Mouse (Mus musculus): Measurements from ENCODE around the gene Gmeb1.
"Not testable (repeated sequence)": the region's sequence is repeated elsewhere in the genome, so short reads cannot be mapped to it uniquely, and the experiment has no call there.

Gene Gmeb1

DNA sequence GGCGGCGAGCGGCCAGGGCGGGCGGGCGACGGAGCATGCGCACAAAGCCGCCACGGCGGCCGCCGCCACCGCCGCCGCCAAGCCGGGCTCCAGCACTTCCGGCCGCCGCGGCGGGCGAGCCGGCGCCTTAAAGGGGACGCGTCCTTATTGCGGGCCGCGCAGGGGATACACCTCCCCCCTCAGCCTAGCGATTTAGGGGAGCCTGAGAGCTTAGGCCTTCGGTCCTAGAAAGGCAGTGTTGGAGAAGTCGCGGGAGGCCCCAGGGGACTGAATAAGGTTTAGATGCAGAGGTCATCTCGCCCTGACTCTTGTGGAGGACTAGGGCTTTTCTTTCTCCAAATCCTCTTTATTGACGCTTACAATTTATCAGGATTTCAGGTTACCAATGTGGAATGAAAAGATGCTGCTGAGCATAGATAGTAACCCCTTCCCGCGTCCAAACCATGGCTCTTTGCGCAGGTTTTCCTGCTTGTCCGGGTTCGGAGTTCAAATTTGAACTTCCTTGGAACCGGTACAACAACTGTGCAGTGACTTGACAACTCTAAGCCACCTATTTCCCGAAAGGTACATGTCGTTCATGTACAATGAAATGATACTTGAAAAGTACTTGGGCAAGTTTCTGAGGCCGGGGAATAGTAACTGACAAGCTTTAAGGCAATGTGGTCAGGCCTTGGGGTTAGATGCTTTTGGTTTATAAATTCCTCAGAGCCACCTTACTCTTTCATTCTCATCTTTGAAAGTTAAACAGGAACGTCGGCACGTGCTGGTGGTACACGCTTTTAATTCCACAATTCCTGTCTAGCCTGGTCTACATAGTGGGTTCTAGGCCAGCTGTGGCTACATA, at the start of gene Gmeb1:
Gene Gmeb1 (minus strand): TSS at position 89 of the 844 bp plus-strand sequence.
- peak; percentile 74 for DNase-seq (ENCODE audit: low read depth, low spot score)

DNA sequence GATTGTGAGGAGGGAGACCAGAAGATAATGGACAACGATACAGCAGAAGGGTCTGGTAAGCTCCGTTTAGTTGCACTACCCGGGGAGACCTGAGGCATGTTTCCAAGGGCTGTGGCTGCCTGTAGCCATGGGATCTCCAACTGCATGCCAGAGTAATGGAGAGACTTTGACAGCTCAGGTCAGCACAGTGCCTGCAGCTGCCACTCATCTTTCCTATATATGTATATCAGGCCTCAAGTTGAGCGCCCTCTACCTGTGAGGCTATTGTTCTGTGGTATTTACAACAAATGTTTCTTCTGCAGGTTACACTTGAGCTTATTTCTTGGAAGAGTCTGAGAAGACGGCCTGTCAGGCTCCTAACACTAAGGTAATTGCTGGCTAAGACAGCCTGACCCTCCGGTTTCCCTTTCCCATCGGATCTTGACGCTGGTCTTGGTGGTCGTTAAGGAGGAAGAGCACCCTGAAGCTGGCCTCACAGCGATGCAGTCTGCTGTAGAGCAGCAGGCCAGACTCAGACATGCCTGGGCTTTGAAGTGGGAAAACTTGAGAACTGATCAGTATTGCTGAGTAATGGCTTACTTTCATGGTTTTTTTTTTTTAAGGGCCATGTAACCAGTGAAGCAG, 48.6 kb upstream of the Gmeb1 start:
- DNase-seq (ENCODE audit: low read depth, low spot score), result peak; percentile 58

DNA sequence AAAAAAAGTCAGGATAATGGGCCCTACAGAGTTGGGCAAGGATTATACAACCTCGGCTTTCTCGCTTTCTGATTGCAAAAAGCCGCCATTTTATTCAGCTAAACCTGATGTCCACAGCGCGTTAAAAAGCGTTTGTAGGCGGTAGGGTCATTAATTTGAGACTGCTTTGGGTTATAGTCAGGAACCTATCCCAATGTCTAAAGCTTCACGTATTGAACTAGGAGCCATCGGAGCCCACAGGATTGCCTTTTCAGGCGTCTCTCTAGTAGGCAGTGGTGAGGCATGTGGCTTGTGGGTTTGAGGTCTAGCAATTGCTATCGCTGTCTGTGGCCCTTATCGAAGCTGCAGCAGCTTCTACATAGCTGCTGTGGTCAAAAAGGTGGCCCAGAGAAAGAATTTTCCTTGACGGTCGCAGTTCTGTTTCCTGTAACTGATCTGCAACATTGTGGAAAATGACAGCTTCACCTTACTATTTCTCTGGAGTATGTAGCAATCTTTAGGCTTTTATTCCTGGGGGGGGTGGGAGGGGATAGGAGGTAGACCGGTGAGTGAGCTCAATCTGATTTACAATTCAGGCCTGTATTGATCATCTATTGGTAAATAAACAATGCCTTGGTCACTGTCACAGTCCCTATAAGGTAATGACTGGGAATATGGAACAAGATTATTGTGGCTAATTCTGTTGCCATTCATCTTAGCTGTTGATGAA, 47.9 kb upstream of the Gmeb1 start:
- DNase-seq (ENCODE audit: low read depth, low spot score), result no peak

DNA sequence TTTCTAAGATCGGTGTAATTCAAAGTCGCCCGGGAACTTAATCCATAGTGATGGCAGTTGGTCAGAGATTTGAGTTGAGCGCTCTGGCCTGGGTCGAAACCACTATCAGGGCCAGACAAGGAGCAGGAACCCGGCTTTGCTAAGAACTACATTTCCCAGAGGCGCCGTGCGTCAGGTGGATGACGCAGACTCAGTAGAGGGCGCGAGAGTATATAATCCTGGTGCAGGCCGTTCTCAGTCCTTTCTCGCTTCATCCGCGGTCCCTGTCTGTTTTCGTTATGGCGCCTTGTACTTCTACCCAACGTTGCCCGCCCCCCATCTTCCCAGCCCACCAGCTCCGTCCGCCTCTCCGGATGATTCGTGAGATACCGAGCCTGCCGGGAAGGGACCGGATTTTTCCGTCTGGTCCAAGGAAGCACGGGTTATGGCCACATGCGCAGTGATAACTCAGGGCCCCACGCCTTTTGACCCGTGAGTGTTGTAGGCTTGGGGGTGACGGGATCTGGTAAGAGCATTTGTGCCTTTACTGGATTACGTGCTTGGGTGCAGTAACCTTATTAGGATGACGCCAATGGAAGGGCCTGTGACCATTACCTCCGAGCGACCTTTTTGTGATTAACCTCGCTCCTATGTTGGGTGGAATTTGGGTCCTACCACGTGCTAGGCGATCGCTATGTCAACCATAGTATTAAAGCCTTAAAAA, 47.2 kb upstream of the Gmeb1 start:
- DNase-seq (ENCODE audit: low read depth, low spot score), result peak; percentile 96

DNA sequence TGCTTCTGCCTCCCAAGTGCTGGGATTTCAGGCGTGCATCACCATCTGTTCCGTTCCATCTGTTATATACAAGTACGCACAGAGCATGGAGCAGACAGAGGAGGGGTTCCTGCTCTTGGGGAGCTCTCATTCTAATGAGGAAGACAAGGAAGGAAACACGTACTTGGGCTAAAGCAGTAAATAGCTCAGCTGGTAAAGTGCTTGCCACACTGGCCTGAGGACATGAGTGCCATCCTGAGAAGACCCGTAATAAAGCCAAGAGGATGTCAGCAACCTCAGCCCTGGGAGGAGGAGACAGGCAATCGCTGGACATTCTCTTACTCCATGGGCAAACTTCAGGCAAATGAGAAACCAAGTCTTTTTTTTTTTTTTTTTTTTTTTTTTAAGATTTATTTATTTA, 44.6 kb upstream of the Gmeb1 start:
- DNase-seq (ENCODE audit: low read depth, low spot score), result no peak

DNA sequence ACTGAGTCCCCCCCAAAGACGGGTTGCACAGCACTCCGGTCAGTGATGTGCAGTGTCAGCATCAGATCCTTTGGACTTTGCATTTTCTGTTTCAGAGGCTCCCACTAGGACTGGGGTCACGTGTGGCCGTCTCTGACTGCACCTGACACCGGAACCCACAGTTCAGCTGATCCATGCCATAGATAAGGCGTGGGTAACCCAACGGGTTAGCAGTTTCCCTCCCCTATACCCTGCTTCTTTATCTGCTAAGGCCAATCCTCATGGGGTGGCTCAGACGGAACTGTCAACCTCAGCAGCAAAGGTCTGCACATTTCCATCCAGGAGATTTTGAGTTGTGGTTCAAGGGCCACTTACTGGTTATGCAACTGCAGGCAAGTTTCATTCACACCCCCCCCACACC, 43.9 kb upstream of the Gmeb1 start:
- DNase-seq (ENCODE audit: low read depth, low spot score), result no peak

DNA sequence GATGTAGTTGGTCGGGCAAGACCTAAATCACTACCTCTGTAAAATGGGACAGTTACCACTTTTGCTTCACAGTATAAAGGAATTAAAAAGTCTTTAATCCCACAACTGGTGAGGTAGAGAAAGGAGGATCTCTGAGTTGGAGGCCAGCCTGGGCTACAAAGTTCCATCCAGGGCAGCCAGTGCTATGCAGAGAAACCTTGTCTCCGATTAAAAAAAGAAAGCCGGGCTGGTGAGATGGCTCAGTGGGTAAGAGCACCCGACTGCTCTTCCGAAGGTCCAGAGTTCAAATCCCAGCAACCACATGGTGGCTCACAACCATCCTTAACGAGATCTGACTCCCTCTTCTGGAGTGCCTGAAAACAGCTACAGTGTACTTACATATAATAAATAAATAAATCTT, 42.1 kb upstream of the Gmeb1 start:
- not testable (repeated sequence) for DNase-seq (ENCODE audit: low read depth, low spot score)

DNA sequence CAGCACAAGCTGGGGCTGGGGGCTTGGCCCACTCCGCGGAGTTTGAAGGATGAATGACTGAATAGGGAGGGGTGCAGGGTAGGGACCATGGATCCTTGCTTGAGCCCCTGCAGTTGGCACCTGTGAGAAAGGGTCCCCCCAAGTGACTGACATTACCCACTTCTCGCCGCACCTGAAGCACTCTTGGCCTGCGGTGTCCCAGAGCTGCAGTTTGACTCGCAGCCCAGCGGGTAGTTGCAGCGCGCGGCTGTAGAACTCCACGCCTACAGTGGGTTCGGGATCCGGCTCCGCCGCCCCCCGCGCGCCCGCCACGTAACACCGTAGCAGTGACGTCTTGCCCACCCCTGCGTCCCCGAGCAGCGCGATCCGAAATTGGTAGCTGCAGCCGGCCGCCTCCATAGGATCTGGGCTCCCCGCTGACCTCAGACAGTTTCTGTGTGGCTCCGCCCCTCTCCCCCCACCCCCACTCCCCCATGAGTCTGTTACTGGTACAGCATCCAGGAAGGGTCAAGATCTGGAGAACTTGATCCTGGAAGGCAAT, 41.6 kb upstream of the Gmeb1 start, which contains the start of gene Rab42:
Gene Rab42 (minus strand): TSS at position 447 of the 541 bp plus-strand sequence.
- peak; percentile 28 for DNase-seq (ENCODE audit: low read depth, low spot score)

DNA sequence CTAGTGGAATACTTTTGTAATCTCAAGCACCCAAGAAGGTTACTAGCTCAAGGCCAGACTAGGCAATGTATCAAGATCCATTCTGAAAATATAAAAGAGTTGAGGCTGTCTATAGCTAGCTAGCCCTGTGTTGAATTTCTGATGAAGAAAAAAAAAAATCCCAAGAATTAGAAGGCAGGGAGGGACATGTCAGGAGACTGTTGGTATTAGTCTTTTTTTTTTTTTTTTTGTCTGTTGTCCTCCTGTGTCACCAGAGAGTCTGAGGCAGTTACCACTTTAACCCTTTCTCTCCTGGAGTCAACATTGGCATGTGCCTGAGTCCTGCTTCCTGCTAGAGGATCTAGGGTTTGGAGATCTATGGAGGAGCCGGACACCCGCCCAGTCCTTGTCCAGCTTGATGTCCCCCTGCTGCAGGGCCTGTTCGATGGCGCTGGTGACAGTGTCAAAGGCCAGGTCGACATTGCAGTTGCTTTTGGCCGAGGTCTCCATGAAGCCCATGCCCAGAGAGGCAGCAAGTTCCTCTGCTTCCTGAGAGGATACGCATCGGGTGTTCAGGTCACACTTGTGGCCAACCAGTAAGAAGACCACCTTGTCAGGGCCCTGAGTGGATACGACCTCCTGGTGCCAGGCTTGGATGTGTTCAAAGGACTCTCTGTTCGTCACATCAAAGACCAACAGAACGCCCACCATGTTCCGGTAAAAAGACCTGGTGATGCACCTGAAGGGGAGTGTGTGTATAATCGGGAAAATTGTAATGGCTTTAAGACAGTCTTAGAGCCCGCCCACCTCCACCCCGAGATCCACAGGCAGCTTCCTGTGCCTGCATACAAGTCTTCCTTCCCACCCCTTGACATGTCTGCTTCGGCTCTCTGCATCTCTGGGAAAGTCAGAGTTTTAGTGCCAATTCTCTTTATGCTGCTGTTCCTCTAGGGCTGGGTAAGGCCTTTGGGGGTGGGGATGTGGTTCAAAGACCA, 40.9 kb upstream of the Gmeb1 start:
- no peak for DNase-seq (ENCODE audit: low read depth, low spot score)

DNA sequence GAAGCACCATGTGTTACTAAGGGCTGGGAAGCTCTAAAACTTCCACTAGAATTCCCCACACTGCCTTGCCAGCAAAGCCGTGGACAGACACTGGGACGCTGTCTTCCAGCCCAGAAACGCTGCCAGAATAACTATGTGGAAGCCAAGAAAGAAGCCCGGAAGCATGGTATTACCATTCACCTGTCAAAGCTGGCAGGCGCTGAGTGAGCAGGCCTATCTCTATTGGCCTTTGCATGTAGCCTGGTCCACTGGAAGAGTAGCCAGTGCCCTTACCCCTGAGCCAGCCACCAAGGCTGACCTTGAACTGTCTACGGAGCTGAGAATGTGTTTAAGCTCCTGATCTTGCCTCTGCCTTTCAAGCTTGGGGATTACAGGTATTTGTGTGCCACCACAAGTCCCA, 40.1 kb upstream of the Gmeb1 start:
- DNase-seq (ENCODE audit: low read depth, low spot score), result peak; percentile 27

DNA sequence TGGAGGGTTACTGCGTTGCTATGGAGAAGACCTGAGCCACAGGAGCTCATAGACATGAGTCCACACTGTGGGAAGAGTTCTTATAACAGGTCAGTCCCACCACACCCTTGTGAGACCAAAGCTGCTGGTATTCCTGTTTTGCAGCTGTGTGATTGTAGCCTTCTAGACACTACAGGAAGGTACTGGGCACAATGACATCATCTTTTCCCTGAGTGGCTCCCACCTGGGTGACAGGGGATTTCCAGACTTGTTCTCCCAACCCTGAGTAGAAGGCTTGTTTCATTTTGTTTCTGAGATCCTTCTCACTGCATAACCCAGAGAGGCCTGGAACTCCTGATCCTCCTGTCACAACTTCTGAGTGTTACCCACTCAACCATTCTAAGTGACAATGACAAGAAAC, 38.4 kb upstream of the Gmeb1 start:
- DNase-seq (ENCODE audit: low read depth, low spot score), result no peak

DNA sequence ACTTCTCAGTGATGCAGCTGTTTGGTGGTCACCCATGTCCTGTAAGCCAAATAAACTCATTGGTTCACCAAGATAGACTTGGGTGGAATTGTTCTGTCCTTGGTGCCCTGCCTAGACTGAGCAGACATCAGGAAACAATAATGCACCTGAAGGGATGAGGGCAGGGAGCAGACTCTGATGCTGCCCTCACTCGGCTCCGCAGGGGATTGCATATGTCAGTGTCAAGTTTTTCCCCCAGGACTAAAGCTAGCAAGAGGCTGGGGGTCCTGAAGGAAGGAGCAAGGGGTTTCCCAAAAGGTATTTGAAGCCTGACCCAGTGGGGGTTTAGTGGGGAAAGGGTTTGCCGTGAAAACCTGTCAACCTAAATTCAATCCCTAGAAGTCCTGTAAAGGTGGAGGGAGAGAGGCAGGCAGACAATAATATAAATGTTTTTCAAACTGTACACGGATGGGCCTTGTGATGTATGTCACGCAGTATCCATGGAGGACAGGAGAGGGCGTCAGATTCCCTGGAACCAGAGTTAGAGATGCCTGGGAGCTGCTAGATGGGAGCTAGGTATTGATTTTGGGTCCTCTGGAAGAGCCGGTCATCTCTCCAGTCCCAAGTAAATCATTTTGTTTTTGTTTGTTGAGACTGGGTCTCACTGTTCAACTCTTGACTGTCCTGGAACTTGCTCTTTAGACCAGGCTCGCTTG, 34.4 kb upstream of the Gmeb1 start:
- DNase-seq (ENCODE audit: low read depth, low spot score), result no peak

DNA sequence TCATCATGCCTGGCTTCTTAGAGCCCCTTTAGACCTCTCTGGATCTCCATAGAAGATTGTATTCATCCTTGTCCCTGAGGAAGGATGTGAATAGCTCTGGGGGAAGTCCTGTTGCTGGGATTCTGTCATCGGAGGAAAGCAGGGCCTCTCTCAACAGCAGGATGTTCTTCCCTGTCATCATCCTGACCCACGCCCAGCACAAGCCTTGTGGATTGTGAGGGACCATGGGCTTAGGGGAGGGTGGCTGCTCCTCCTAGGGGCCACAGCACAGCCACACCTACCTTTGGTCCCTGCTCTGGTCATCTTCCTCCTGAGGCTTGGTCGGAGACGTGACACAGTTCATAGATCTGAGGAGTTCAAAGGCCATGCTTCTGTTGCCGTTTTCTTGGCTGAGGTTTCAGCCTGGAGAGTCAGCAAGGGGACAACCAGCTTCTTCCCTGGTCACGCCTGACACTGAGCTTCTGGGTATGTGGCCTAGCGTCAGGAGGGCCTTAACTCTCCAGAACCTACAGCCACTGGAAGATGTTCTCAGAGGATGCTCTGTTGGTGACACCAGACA, 32.4 kb upstream of the Gmeb1 start:
- DNase-seq (ENCODE audit: low read depth, low spot score), result no peak

DNA sequence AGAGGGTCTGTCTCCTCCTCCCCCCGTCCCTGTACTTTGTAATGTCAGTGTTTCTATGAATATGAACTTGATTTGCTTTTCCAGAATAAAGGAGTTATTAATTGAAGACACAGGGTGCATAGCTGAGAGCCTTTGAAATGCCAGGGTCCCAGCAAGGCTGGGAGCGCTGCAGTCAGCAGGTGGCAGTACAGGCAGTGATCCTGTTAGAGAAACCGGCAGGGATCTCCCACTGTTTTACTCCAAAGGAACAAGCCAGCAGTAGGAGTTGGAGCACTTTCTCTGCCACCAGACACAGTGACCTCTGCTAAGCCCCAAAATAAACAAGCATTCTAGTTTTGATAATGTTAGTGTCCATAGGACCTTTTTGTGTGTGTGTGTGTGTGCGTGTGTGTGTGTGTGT, 31.6 kb upstream of the Gmeb1 start:
- DNase-seq (ENCODE audit: low read depth, low spot score), result no peak

DNA sequence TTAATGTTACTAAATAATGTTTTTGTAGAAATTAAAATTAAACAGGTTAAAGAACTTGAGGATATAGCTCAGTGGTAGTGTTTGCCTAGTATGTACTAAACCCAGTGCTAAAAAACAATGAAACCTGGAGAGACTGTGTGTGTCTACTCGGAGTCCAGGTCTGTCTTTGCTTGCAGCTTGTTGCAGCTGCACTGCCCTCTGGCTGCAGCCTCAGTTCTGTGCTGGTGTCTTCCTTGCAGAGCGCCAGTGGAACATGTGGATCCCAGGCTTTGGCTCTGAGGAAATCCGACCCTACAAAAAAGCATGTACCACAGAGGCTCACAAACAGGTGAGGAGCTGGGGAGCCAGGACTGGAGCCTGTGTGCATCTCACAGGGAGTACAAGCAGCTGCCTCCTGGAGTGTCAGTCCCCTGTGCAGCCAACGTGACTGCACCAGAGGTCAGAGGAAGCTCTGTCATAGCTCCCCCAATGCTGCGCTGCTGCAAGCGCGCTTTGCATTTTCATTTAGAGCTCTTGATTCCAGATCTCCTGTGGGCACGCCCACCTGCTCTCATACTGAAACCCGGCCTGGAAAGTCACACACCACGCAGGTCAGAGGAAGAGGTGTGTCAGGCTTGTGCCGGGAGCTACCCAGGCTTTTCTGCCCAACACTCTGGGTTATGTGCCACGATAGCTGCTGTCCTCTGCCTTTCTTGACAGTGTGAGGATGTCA, 30.4 kb upstream of the Gmeb1 start:
- no peak for DNase-seq (ENCODE audit: low read depth, low spot score)

DNA sequence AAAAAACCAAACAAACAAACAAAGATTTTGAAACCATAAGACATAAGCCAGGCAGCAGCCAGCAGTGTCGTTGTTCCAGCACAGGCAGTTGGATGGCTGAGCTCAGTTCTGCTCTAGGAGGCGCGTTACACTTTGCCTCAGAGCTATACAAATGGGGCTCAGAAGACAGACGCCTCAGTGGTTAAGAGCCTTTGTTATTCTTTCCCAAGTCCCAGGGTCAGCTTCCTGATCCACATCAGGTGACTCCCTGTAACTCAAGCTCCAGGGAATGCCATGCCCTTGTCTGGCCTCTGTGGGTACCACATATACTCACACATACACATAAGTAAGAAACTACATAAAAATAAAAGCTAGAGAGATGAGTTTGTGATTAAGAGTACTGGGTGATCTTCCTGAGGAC, 29.7 kb upstream of the Gmeb1 start:
- DNase-seq (ENCODE audit: low read depth, low spot score), result no peak

DNA sequence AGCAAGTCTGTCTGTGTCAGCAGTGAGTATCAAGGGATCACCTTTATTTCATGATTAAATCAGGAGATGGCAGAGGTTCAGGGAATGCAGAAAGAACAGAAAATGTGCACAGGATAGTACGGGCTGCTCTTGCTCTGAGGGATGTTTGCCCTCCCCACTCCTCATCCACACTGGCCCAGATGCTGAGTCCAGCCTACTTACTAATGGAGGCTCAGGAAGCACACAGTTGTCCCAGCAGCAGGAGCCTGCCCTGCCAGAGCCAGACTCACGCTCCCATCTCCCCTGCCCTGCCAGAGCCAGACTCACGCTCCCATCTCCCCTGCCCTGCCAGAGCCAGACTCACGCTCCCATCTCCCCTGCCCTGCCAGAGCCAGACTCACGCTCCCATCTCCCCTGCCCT, 27.4 kb upstream of the Gmeb1 start:
- not testable (repeated sequence) for DNase-seq (ENCODE audit: low read depth, low spot score)

DNA sequence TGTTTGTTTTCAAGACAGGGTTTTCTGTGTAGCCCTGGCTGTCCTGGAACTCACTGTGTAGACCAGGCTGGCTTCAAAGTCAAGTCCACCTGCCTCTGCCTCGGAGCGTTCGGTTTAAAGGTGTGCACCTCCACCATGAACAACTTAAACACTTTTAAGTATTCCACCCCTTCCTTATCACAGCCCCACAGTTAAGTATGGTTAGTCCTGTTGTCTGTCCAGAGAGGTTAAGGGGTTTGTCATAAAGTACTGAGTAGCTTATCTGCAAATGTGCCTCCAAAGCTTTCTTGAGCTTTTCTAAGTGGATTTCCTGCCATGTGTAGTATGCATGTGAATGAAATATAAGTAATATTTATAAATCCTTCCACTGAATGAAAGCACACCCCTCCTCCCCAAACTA, 14.5 kb upstream of the Gmeb1 start:
- no peak for DNase-seq (ENCODE audit: low read depth, low spot score)

Measured in skeletal muscle tissue, adult 2 months (tissue).